Mouse (Mus musculus) adipose tissue, adult 10 weeks (tissue): Measurements from ENCODE around the gene Glra2. TPM values are rescaled to one million over a fixed set of nuclear protein-coding genes. Genes with fewer than 3 reads are reported as not detected.

Source experiments
- polyA plus RNA-seq: library from polyadenylated mRNA; stranded (reverse); fragments of 350-450 nt; fragmentation: Illumina TruSeq; extraction: RNeasy Lipid Tissue Mini Kit (QIAGEN cat#74804); gene quantifications from one replicate; pipeline ENCODE4 v1.2.3, GENCODE M21; 2014; ENCODE audit warnings: low read depth, low replicate concordance

Gene Glra2
- polyA plus RNA-seq = not detected

DNA sequence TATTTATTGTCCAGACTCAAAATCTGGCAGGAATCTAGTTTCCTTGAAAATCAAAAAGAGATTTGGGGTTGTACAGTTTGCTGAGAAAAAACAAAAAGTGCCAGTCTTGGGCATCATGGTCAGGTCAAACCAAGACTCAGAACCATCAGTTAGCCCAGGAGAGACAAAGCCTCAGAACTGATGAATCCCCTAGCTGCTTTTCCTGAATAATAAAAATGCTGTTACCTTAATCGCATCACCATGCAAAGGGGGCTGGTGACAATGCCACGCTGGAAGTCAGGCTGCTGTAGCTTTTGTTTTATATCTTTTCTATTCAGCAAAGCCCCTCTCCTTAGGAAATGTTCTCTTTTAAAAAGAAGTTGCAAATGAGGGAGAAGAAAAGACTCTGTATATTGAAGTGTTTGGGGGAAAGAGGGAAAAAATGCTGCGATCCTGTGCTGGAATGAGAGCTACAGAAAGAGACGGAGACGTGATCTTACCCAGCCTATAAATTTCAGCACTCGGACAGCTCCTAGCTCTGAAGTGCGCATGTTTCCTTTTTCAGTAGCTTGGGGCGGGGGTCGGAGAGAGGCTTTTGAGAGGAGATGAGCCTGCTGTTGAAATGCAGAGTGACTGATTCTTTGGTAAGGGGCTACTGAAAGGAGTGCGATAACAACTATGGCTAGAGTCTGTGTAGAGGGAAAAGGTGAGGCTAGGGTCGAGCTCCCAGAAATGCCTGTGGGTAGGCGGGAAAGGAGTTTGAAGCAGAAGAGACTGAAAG, at the start of gene Glra2:
TSS of gene Glra2 (minus strand) at position 455 of the 760 bp plus-strand sequence.

